Mouse (Mus musculus): Measurements from ENCODE around the gene Cnih1. TPM values are rescaled to one million over a fixed set of nuclear protein-coding genes. Genes with fewer than 3 reads are reported as not detected.

Gene Cnih1
- polyA plus RNA-seq, 1 experiment from 2014 or later, result 176 TPM

DNA sequence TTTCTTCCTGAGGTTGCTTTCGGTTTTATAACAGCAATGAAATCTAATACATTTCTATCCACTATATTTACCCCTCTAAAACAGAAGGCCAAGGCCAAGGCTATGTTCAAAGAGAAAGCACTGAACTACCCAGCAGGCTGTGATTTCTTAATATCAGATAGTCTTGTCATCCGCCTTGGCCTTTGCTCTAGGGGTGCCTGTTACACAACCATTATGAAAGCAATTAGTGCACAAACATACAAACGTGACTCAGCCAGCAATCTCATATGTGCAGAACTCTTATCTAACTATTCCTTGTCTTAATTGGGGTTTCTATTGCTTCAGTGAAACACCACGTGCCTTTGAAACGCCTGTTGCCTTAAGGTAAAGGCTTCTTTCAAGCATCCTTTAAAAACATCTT, 5.9 kb upstream of the Cnih1 start:
- Histone ChIP-seq H3K9ac (ENCODE audit: low read length) (no peak overlapping the region), H3K4me2 (ENCODE audit: low read depth, low read length) (no peak overlapping the region), H3K27ac (ENCODE audit: low read length) (no peak overlapping the region), H3K36me3 (ENCODE audit: control insufficient read depth, insufficient read depth, low read length) (no peaks in the 10 kb centered on the region), H3K27me3 (ENCODE audit: control insufficient read depth, insufficient read depth, low read length) (no peaks in the 10 kb centered on the region), H3K4me3 (replicated peaks; ENCODE audit: low read length) (no peak overlapping the region), H3K4me1 (ENCODE audit: control insufficient read depth, insufficient read depth, low read length) (no peaks in the 10 kb centered on the region), H3K9me3 (replicated peaks; ENCODE audit: control insufficient read depth, low read length) (no peaks in the 10 kb centered on the region)
- no peak for ATAC-seq (ENCODE audit: insufficient read depth, low FRiP score)
- WGBS, result 79% methylated on average over 5 of the region's 5 CpGs

DNA sequence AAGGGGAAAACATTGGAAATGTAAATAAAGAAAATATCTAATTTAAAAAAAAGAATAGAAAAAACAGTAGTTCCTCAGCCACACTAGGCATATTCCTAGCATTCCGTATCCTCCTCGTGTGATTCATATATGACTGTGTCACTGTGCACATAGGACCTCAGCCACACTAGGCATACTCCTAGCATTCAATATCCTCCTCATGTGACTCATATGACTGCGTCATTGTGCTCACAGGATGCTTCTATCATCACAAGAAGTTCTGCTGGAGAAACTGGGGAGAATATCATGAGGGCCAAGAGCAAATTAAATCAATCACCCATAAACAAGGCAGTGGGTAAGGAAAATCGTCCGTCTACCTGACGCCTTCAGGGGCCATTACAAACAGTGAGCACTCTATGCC, 2.5 kb upstream of the Cnih1 start:
- peaks cover 8% of the 10 kb centered on the region for H3K4me1 ChIP-seq (ENCODE audit: control insufficient read depth, insufficient read depth, low read length)
- WGBS, result 92% methylated on average over 6 of the region's 6 CpGs
- H3K4me2 ChIP-seq (ENCODE audit: low read depth, low read length), result no peak overlapping the region
- H3K27ac ChIP-seq (ENCODE audit: low read length), result no peak overlapping the region
- ATAC-seq (ENCODE audit: insufficient read depth, low FRiP score), result no peak
- H3K27me3 ChIP-seq (ENCODE audit: control insufficient read depth, insufficient read depth, low read length), result no peaks in the 10 kb centered on the region
- H3K9ac ChIP-seq (ENCODE audit: low read length), result no peak overlapping the region
- H3K9me3 ChIP-seq (replicated peaks; ENCODE audit: control insufficient read depth, low read length), result no peaks in the 10 kb centered on the region
- no peak overlapping the region for H3K4me3 ChIP-seq (replicated peaks; ENCODE audit: low read length)
- H3K36me3 ChIP-seq (ENCODE audit: control insufficient read depth, insufficient read depth, low read length), result no peaks in the 10 kb centered on the region

DNA sequence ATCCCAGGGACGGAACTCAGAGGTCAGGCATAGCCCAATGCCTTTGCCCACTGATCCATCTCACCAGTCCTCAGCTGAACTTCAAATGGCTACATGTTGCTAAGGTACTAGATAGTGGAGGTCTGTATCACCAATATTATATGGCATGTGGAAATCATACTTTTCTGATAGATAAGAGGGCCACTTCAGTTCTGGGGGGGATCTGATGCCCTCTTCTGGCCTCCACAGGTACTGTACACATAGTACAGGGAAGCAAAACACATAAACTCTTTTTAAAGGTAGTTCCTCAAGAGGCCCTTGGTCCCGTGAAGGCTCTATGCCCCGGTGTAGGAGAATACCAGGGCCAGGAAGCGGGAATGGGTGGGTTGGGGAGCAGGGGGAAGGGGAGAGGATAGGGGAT, 2.1 kb upstream of the Cnih1 start:
- Histone ChIP-seq H3K9me3 (replicated peaks; ENCODE audit: control insufficient read depth, low read length) (no peaks in the 10 kb centered on the region), H3K36me3 (ENCODE audit: control insufficient read depth, insufficient read depth, low read length) (no peaks in the 10 kb centered on the region), H3K9ac (ENCODE audit: low read length) (no peak overlapping the region), H3K27ac (ENCODE audit: low read length) (no peak overlapping the region), H3K4me3 (replicated peaks; ENCODE audit: low read length) (no peak overlapping the region), H3K4me1 (ENCODE audit: control insufficient read depth, insufficient read depth, low read length) (peaks cover 8% of the 10 kb centered on the region), H3K4me2 (ENCODE audit: low read depth, low read length) (no peak overlapping the region), H3K27me3 (ENCODE audit: control insufficient read depth, insufficient read depth, low read length) (no peaks in the 10 kb centered on the region)
- WGBS, result 68% methylated on average over 4 of the region's 4 CpGs
- no peak for ATAC-seq (ENCODE audit: insufficient read depth, low FRiP score)

DNA sequence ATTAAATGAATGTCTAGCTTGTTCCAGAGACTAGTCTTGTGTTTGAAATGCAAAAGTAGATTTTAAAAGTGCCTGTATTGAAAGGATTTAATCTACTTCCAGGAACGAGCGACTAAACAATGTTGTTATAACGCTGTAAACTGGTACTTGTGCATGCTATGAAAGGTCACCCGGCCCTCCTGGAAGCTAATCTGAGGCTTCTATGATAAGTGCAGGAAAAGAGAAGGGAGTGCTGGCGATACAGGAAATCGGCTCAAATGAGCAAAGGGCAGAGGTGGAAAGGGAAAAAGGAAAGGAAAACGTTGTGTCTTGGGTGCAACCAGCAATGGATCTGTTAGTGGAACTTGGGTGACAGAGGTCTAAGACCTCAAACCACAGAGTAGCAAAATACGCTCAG, 292 bp upstream of the Cnih1 start:
- Histone ChIP-seq H3K9me3 (replicated peaks; ENCODE audit: control insufficient read depth, low read length) (no peaks in the 10 kb centered on the region), H3K27ac (ENCODE audit: low read length) (peak overlapping the region; percentile 34), H3K36me3 (ENCODE audit: control insufficient read depth, insufficient read depth, low read length) (no peaks in the 10 kb centered on the region), H3K4me2 (ENCODE audit: low read depth, low read length) (peak overlapping the region; percentile 41), H3K9ac (ENCODE audit: low read length) (peak overlapping the region; percentile 29), H3K27me3 (ENCODE audit: control insufficient read depth, insufficient read depth, low read length) (no peaks in the 10 kb centered on the region), H3K4me3 (replicated peaks; ENCODE audit: low read length) (peak overlapping the region; percentile 95), H3K4me1 (ENCODE audit: control insufficient read depth, insufficient read depth, low read length) (peaks cover 8% of the 10 kb centered on the region)
- 17% methylated on average over 8 of the region's 8 CpGs for WGBS
- ATAC-seq (ENCODE audit: insufficient read depth, low FRiP score), result no peak; the same call in 1 of the 2 replicates

DNA sequence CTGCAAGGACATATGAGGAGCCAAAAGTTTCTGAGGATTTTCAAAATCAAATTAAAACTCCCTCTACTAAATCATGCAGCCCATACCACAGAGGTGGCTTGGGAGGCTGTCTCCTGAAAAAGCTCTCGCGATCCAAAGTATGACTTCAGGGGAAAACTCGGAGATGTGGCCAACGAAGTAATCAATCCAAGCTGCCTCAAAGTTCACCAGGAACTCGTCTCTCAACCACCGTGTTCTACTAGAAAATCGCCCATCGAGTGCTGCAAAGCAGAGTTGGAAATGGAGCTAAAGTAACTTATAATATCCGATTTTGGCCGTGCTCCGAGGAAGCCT, 791 bp downstream of the Cnih1 start:
- peak overlapping the region; percentile 59 for H3K4me2 ChIP-seq (ENCODE audit: low read depth, low read length)
- 0% methylated on average over 11 of the region's 11 CpGs for WGBS
- peak overlapping the region; percentile 98 for H3K27ac ChIP-seq (ENCODE audit: low read length)
- H3K4me1 ChIP-seq (ENCODE audit: control insufficient read depth, insufficient read depth, low read length), result peaks cover 8% of the 10 kb centered on the region
- H3K27me3 ChIP-seq (ENCODE audit: control insufficient read depth, insufficient read depth, low read length), result no peaks in the 10 kb centered on the region
- no peaks in the 10 kb centered on the region for H3K36me3 ChIP-seq (ENCODE audit: control insufficient read depth, insufficient read depth, low read length)
- ATAC-seq (ENCODE audit: insufficient read depth, low FRiP score), result no peak
- peak overlapping the region; percentile 99 for H3K9ac ChIP-seq (ENCODE audit: low read length)
- H3K4me3 ChIP-seq (replicated peaks; ENCODE audit: low read length), result peak overlapping the region; percentile 95
- H3K9me3 ChIP-seq (replicated peaks; ENCODE audit: control insufficient read depth, low read length), result no peaks in the 10 kb centered on the region

DNA sequence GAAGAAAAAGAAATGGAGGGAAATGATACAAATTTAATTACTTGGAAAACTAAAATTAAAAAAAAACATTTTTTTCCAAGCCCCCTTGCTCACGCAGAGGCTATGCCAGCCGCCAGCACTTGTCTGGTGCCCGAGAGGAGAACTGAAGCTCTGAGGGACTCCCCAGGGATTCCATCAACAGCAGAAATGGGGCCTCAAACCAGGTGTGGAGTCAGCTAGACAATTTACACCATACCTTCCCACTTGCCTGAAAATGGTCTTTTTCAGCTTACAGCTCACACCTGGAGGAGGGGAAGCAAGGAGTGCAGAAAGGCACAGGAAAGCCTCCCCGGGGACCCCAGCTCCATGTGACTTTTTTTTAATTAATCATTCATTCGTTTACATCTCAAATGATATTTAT, 3.0 kb downstream of the Cnih1 start:
- Histone ChIP-seq H3K36me3 (ENCODE audit: control insufficient read depth, insufficient read depth, low read length) (no peaks in the 10 kb centered on the region), H3K4me3 (replicated peaks; ENCODE audit: low read length) (no peak overlapping the region), H3K9me3 (replicated peaks; ENCODE audit: control insufficient read depth, low read length) (no peaks in the 10 kb centered on the region), H3K27me3 (ENCODE audit: control insufficient read depth, insufficient read depth, low read length) (no peaks in the 10 kb centered on the region), H3K4me2 (ENCODE audit: low read depth, low read length) (no peak overlapping the region), H3K9ac (ENCODE audit: low read length) (no peak overlapping the region), H3K4me1 (ENCODE audit: control insufficient read depth, insufficient read depth, low read length) (peaks cover 8% of the 10 kb centered on the region), H3K27ac (ENCODE audit: low read length) (no peak overlapping the region)
- 88% methylated on average over 5 of the region's 5 CpGs for WGBS
- no peak for ATAC-seq (ENCODE audit: insufficient read depth, low FRiP score)

DNA sequence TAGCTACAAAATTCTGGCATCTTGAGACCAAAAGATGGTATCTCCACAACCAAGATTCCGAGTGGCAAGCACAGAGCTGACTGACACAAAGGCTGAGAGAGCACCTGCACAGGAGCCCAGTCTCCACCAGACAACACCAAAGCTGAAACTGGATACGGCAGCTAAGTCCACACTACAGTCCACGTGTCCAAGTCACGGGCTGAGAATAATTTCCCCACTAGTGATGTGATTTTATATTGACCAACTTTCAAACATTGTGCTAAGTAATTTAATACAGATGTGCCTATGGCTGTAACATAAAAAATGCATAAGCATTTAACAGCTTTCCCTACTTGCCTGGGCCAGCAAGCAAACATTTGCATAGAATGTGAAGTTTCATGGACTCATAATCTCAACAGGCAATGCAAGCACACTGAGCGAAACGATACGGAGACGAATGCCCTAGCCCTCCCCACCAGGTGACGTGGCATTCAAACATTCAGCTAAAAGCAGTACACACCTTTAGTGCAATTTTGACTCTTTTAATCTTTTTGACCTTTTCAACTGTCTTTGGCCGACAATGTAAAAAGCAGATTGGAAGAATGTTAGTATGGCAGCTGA, 4.8 kb downstream of the Cnih1 start:
- H3K27ac ChIP-seq (ENCODE audit: low read length), result no peak overlapping the region
- no peak overlapping the region for H3K4me2 ChIP-seq (ENCODE audit: low read depth, low read length)
- peaks cover 18% of the 10 kb centered on the region for H3K36me3 ChIP-seq (ENCODE audit: control insufficient read depth, insufficient read depth, low read length)
- H3K9ac ChIP-seq (ENCODE audit: low read length), result no peak overlapping the region
- 81% methylated on average over 10 of the region's 10 CpGs for WGBS
- ATAC-seq (ENCODE audit: insufficient read depth, low FRiP score), result no peak
- H3K9me3 ChIP-seq (replicated peaks; ENCODE audit: control insufficient read depth, low read length), result peaks cover 6% of the 10 kb centered on the region
- H3K4me1 ChIP-seq (ENCODE audit: control insufficient read depth, insufficient read depth, low read length), result peaks cover 5% of the 10 kb centered on the region
- no peak overlapping the region for H3K4me3 ChIP-seq (replicated peaks; ENCODE audit: low read length)
- no peaks in the 10 kb centered on the region for H3K27me3 ChIP-seq (ENCODE audit: control insufficient read depth, insufficient read depth, low read length)

DNA sequence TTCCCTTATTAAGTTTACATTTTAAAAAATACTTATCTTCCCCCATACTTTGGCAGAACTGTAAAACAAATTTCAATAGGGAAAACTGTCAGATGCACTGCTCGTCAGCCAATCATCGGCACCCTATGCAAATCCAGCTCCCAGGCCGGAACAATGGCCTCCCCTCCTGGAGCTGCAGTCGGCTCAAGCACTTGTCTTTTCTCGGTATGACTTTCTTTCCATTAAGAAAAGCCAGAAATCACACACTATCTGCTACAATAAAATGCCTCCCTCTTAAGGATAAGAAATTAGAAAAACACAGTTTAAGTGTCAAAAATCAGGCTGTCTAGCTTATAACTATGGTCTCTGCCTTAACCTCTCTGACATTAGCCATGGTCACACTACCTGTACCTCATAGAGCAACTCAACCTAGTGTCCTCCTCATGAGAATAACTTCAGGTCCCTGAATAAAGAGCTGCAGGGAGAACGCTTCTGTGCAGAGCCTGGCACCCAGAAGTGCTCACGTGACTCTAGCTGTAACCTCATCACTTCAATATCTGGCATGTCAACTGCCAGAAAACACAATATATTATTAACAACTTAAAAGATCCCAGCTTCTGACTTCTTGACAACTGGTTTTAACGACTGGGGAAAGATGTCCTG, 5.9 kb downstream of the Cnih1 start:
- Histone ChIP-seq H3K9me3 (replicated peaks; ENCODE audit: control insufficient read depth, low read length) (peaks cover 6% of the 10 kb centered on the region), H3K27me3 (ENCODE audit: control insufficient read depth, insufficient read depth, low read length) (no peaks in the 10 kb centered on the region), H3K4me2 (ENCODE audit: low read depth, low read length) (no peak overlapping the region), H3K4me3 (replicated peaks; ENCODE audit: low read length) (no peak overlapping the region), H3K27ac (ENCODE audit: low read length) (no peak overlapping the region), H3K36me3 (ENCODE audit: control insufficient read depth, insufficient read depth, low read length) (peaks cover 25% of the 10 kb centered on the region), H3K9ac (ENCODE audit: low read length) (no peak overlapping the region), H3K4me1 (ENCODE audit: control insufficient read depth, insufficient read depth, low read length) (peaks cover 5% of the 10 kb centered on the region)
- no peak for ATAC-seq (ENCODE audit: insufficient read depth, low FRiP score)
- WGBS, result 83% methylated on average over 8 of the region's 8 CpGs

DNA sequence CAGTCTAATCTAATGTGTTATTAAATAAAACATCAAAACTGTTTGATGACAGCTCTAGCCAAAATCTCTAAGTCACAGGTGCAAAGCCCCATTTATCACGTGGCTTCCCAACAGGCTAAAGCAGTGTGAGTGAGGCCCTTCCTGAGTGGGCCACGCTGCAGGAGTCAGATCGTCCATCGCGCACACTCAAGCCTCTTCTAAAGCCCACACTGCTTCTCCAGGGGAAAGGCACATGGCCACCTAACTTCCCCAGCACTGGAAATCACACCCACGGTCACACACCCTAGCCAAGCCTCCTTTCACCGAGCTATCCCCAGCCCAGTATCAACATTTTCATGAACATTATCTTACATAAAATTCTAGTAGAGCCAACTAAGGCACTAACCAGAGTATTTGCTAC, 7.1 kb downstream of the Cnih1 start:
- Histone ChIP-seq H3K27me3 (ENCODE audit: control insufficient read depth, insufficient read depth, low read length) (no peaks in the 10 kb centered on the region), H3K9ac (ENCODE audit: low read length) (no peak overlapping the region), H3K4me2 (ENCODE audit: low read depth, low read length) (no peak overlapping the region), H3K9me3 (replicated peaks; ENCODE audit: control insufficient read depth, low read length) (peaks cover 6% of the 10 kb centered on the region), H3K4me3 (replicated peaks; ENCODE audit: low read length) (no peak overlapping the region), H3K4me1 (ENCODE audit: control insufficient read depth, insufficient read depth, low read length) (no peaks in the 10 kb centered on the region), H3K36me3 (ENCODE audit: control insufficient read depth, insufficient read depth, low read length) (peaks cover 32% of the 10 kb centered on the region), H3K27ac (ENCODE audit: low read length) (no peak overlapping the region)
- WGBS, result 93% methylated on average over 7 of the region's 7 CpGs
- ATAC-seq (ENCODE audit: insufficient read depth, low FRiP score), result no peak
